Mouse (Mus musculus) hindbrain, embryonic 14.5 days (tissue): ENCODE measurements at regions not wholly inside any gene's neighbourhood (a gene's known extent, or its start where the extent isn't known, plus 50 kb on each side); places are given as distances from the start of the nearest gene placed in this dataset.
"Not testable (repeated sequence)": the region's sequence is repeated elsewhere in the genome, so short reads cannot be mapped to it uniquely, and the experiment has no call there.

Experiments
- ATAC-seq: fragments of 200-750 bp; cut with Nextera tagmentation; 2 replicates; pipeline ENCODE4 v1.8.0; 2017; ENCODE audit warnings: moderate number of reproducible peaks, mild to moderate bottlenecking, moderate TSS enrichment, moderate library complexity; ENCODE audit not compliant: low FRiP score
- DNase-seq: peaks from one replicate; pipeline ENCODE4 v3.0.0-alpha.2; 2015; ENCODE audit warnings: low spot score
- H3K27ac ChIP-seq: fragments of 300-500 bp; sonication (generic); 2 replicates; pipeline ENCODE4 v1.5.1; 2014; ENCODE audit warnings: mild to moderate bottlenecking, moderate library complexity
- H3K27me3 ChIP-seq: fragments of 300-500 bp; sonication (generic); 2 replicates; pipeline ENCODE4 v1.6.1; 2014; ENCODE audit warnings: mild to moderate bottlenecking, low read length, mixed read lengths; ENCODE audit not compliant: control insufficient read depth, insufficient read depth
- H3K36me3 ChIP-seq: fragments of 300-500 bp; sonication (generic); replicated peaks from 2 replicates; pipeline ENCODE4 v1.6.1; 2014; ENCODE audit not compliant: control insufficient read depth, insufficient read depth
- H3K4me1 ChIP-seq: fragments of 300-500 bp; sonication (generic); replicated peaks from 2 replicates; pipeline ENCODE4 v1.6.1; 2014; ENCODE audit warnings: antibody characterized with exemption, low read length, mixed read lengths; ENCODE audit not compliant: control insufficient read depth, insufficient read depth
- H3K4me2 ChIP-seq: fragments of 300-500 bp; sonication (generic); replicated peaks from 2 replicates; pipeline ENCODE4 v1.6.1; 2014; ENCODE audit warnings: mild to moderate bottlenecking, moderate library complexity
- H3K4me3 ChIP-seq: fragments of 300-500 bp; sonication (generic); replicated peaks from 2 replicates; pipeline ENCODE4 v1.5.1; 2014; ENCODE audit warnings: mild to moderate bottlenecking, low read length
- H3K9ac ChIP-seq: fragments of 300-500 bp; sonication (generic); 2 replicates; pipeline ENCODE4 v1.6.1; 2014
- H3K9me3 ChIP-seq: fragments of 300-500 bp; sonication (generic); 2 replicates; pipeline ENCODE4 v1.6.1; 2016; ENCODE audit warnings: low read length; ENCODE audit not compliant: control insufficient read depth
- WGBS: fragments of 180-500 bp; shearing (Covaris S2); extraction: QIAGEN DNeasy Blood & Tissue Kit; methylation state at CpG from one replicate; pipeline ENCODE4 v1.1.7; 2014; 5-methylcytosine and 5-hydroxymethylcytosine counted together

DNA sequence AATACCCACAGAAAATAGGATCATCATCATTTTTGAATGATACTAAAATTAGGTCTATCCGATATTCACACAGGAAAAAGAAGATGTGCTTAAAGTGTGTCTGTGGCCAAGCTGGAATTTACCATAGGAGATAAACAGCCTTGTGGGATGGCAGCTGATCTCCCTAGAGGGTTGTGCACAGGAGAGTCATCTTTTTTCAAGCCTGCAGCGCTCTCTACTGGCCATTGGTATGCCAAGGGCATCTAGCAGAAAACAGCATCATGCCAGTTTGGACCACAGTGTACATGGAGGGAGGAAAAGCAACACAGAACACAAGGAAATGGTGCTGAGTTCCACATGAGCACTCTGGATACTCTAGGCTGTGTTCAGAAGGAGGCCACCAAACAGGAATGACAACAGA lies 74.1 kb upstream of the Diaph3 start:
- peak; percentile 72 for DNase-seq
- Histone ChIP-seq H3K27me3 (no peaks in the 10 kb centered on the region), H3K27ac (no peak overlapping the region), H3K4me3 (no peak overlapping the region), H3K4me1 (no peaks in the 10 kb centered on the region), H3K9me3 (no peaks in the 10 kb centered on the region), H3K9ac (no peak overlapping the region), H3K36me3 (no peaks in the 10 kb centered on the region), H3K4me2 (no peak overlapping the region)
- peak; percentile 68; the same call in 1 of the 2 replicates for ATAC-seq
- 29% methylated on average over 2 of the region's 2 CpGs for WGBS

- no peaks in the 10 kb centered on the region for H3K27me3 ChIP-seq
- no peaks in the 10 kb centered on the region for H3K4me1 ChIP-seq
- 81% methylated on average over 7 of the region's 7 CpGs for WGBS
- no peak overlapping the region for H3K9ac ChIP-seq
- H3K36me3 ChIP-seq, result no peaks in the 10 kb centered on the region
- no peak overlapping the region for H3K27ac ChIP-seq
- no peak overlapping the region for H3K4me2 ChIP-seq
- H3K4me3 ChIP-seq, result no peak overlapping the region
- H3K9me3 ChIP-seq, result no peaks in the 10 kb centered on the region
- no peak for ATAC-seq
- DNase-seq, result no peak
Measured at GRCm38 (mm10) chr14:87217042-87217441, 76.0 kb upstream of the Diaph3 start.

DNA sequence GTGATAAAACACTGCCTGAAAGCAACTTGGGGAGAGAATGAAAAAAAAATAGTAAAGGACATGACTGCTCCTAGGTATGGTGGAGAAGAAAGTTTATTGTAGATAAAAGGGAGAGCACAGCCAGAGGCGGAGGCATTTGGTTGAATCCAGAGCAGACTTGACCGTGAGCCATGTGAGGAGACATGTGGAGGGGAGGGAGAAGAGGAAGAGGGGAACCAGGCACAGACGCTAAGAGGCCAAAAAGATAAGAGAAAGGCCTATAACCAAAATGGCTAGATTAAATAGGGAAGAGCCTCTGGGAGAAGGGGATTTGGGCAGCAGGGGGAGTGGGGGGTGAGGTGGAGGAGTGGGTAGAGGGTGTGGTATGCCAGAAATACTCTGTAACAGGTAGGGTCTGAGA lies 78.9 kb upstream of the Diaph3 start:
- H3K9me3 ChIP-seq, result no peaks in the 10 kb centered on the region
- no peaks in the 10 kb centered on the region for H3K36me3 ChIP-seq
- no peak overlapping the region for H3K4me2 ChIP-seq
- H3K9ac ChIP-seq, result no peak overlapping the region
- H3K4me1 ChIP-seq, result no peaks in the 10 kb centered on the region
- no peaks in the 10 kb centered on the region for H3K27me3 ChIP-seq
- H3K27ac ChIP-seq, result no peak overlapping the region
- DNase-seq (no peak), ATAC-seq (no peak)
- H3K4me3 ChIP-seq, result no peak overlapping the region
- WGBS, result 95% methylated on average over 3 of the region's 3 CpGs

DNA sequence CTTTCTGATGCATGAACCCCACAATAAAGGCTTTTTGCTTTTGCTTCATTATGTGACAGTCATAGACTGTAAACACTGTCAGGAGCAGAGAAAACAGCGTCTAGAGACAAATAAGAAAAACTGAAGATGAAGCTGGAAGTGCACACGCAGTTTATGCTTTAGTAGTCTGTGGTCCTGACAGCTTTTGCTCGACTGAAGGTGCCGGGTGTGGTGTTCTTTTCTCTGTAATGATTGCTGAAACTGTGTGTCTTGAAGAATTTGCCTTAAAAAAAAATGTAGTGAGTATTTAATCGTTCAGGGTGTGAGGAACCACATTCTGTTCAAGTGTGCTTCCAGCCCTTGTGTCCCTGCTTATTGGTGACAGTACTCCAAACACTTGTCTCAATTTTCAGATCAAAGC lies 83.8 kb upstream of the Diaph3 start:
- no peak overlapping the region for H3K4me2 ChIP-seq
- no peak overlapping the region for H3K4me3 ChIP-seq
- H3K4me1 ChIP-seq, result no peaks in the 10 kb centered on the region
- H3K27ac ChIP-seq, result no peak overlapping the region
- no peaks in the 10 kb centered on the region for H3K36me3 ChIP-seq
- DNase-seq (no peak), ATAC-seq (no peak)
- no peak overlapping the region for H3K9ac ChIP-seq
- H3K9me3 ChIP-seq, result 0 out of 2 replicates have a peak, but pooled peaks cover 4% of the 10 kb centered on the region
- 76% methylated on average over 5 of the region's 5 CpGs for WGBS
- no peaks in the 10 kb centered on the region for H3K27me3 ChIP-seq

GRCm38 (mm10) chr14:87249258-87249657 lies 108.2 kb upstream of the Diaph3 start:
- Histone ChIP-seq H3K36me3 (no peaks in the 10 kb centered on the region), H3K27ac (no peak overlapping the region), H3K4me3 (no peak overlapping the region), H3K4me1 (no peaks in the 10 kb centered on the region), H3K9me3 (no peaks in the 10 kb centered on the region), H3K4me2 (no peak overlapping the region), H3K9ac (no peak overlapping the region), H3K27me3 (no peaks in the 10 kb centered on the region)
- ATAC-seq, result no peak
- no peak for DNase-seq
- 82% methylated on average over 2 of the region's 2 CpGs for WGBS

GRCm38 (mm10) chr14:87255484-87256208 lies 114.6 kb upstream of the Diaph3 start:
- H3K9ac ChIP-seq, result no peak overlapping the region
- ATAC-seq (no peak), DNase-seq (no peak)
- no peaks in the 10 kb centered on the region for H3K4me1 ChIP-seq
- no peaks in the 10 kb centered on the region for H3K27me3 ChIP-seq
- H3K4me2 ChIP-seq, result no peak overlapping the region
- H3K4me3 ChIP-seq, result no peak overlapping the region
- H3K36me3 ChIP-seq, result no peaks in the 10 kb centered on the region
- 77% methylated on average over 5 of the region's 5 CpGs for WGBS
- no peaks in the 10 kb centered on the region for H3K9me3 ChIP-seq
- H3K27ac ChIP-seq, result no peak overlapping the region

DNA sequence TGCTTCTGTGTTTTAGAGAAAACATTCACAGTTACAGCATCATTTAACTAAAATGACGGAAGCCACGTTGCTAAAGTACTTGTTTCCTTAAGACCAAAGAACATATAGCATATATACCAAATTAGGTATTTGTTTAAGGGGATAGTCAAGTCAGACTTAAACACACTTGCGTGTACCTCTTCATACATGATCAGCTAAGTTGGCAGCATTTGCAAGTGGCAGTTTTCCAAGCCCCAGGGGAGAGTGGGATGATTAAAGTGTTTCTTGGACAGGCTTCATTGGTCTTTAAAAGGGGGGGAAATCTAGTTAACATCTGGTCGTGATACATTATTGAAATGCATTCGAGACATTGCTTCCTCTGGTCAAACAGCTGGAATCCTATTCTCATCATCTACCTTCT lies 120.7 kb upstream of the Diaph3 start:
- Histone ChIP-seq H3K4me1 (no peaks in the 10 kb centered on the region), H3K9ac (no peak overlapping the region), H3K36me3 (no peaks in the 10 kb centered on the region), H3K27me3 (no peaks in the 10 kb centered on the region), H3K27ac (no peak overlapping the region), H3K4me3 (no peak overlapping the region), H3K4me2 (no peak overlapping the region), H3K9me3 (no peaks in the 10 kb centered on the region)
- DNase-seq (no peak), ATAC-seq (no peak)
- WGBS, result 66% methylated on average over 5 of the region's 5 CpGs

- Histone ChIP-seq H3K4me2 (no peak overlapping the region), H3K4me3 (no peak overlapping the region), H3K9me3 (no peaks in the 10 kb centered on the region), H3K27me3 (no peaks in the 10 kb centered on the region), H3K4me1 (no peaks in the 10 kb centered on the region), H3K36me3 (no peaks in the 10 kb centered on the region), H3K9ac (no peak overlapping the region), H3K27ac (no peak overlapping the region)
- ATAC-seq (no peak), DNase-seq (no peak)
- 94% methylated on average over 4 of the region's 4 CpGs for WGBS
Measured at GRCm38 (mm10) chr14:87264826-87265225, 123.8 kb upstream of the Diaph3 start.

DNA sequence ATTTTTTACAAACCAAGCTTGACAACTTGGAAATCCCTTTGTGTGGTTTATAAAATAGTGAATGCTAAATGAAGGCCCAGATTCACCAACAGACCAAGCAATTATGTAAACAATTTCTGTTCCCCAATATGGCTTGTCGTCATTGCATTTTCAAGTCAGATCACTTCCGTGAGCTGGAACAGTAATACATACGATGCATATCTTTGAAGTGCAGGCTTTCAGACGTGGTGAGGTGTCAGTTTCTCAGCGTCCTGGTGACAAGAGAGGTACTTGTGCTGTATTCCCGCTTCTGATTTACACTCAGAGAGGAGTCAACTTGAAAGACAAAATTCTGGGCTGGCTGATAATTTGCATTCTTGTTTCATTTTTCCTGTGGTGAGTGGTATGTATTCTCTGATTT lies 125.3 kb upstream of the Diaph3 start:
- Histone ChIP-seq H3K4me1 (0 out of 2 replicates have a peak, but pooled peaks cover 3% of the 10 kb centered on the region), H3K36me3 (no peaks in the 10 kb centered on the region), H3K9ac (no peak overlapping the region), H3K4me3 (no peak overlapping the region), H3K27me3 (no peaks in the 10 kb centered on the region), H3K27ac (no peak overlapping the region), H3K4me2 (no peak overlapping the region), H3K9me3 (no peaks in the 10 kb centered on the region)
- ATAC-seq (no peak), DNase-seq (no peak)
- WGBS, result 51% methylated on average over 6 of the region's 6 CpGs

- not testable (repeated sequence) for H3K9me3 ChIP-seq, ATAC-seq, H3K4me3 ChIP-seq, H3K36me3 ChIP-seq, H3K4me2 ChIP-seq, H3K9ac ChIP-seq, H3K4me1 ChIP-seq, H3K27me3 ChIP-seq, H3K27ac ChIP-seq, DNase-seq
- 96% methylated on average over 8 of the region's 8 CpGs for WGBS
Measured at GRCm38 (mm10) chr14:87289266-87289665, 127.2 kb upstream of the Tdrd3 start.
